Mouse (Mus musculus) 3T3-L1 (cell line): ENCODE measurements around the gene Phf13.

Experiments used
- DNase-seq: peaks from one replicate; pipeline ENCODE4 v3.0.0-alpha.2; 2015; ENCODE audit warnings: low read depth, low spot score

Gene Phf13

DNA sequence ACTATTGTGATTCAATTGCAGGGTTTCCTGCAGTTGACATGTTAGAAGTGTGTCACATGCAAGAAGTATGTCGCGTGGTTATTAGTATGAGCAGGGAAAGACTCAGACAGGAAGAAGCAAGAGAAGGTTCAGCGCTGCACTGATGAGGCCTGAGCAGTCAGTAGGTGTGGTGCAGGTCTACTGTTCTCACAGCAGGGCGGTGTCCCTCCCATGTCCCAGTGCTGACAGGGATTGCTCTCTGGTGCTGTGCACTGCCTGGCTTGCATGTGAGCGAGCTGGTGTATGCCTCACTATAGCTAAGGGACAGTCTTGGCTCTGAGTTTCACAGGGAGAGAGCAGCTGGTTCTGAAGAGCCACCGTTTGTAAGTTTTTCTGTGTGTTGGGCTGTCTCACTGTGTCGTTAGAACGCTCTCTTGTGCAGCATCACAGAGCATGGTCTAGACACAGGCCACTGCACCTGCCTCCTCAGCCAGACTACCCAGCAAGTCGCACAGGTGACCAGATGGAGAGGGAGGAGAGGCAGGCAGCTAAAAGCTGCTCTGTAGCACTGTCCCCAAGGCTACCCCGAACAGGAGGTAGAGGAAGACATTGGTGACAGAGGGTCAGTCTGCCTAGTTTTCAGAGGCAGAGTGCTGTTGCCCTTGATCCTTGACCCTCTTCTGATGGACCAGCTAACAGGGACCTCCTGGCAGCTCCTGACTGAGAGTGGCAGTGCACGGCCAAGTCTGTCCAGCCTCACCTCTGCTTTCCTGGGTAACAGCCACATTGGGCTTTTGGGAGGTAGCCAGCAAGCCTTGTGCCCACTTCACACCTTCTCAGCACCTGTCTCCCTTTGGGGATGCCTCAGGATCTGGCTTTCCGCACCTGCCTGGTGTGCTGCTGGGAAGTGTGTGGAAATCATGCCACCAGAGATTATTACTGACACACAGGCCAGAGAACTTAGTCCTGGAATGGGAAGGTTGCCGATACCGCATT, 47.3 kb downstream of the Phf13 start:
- no peak for DNase-seq

GRCm38 (mm10) chr4:151946211-151946610, 49.8 kb downstream of the Phf13 start:
- no peak for DNase-seq
